Mouse (Mus musculus): ENCODE results near the gene Calr.

DNA sequence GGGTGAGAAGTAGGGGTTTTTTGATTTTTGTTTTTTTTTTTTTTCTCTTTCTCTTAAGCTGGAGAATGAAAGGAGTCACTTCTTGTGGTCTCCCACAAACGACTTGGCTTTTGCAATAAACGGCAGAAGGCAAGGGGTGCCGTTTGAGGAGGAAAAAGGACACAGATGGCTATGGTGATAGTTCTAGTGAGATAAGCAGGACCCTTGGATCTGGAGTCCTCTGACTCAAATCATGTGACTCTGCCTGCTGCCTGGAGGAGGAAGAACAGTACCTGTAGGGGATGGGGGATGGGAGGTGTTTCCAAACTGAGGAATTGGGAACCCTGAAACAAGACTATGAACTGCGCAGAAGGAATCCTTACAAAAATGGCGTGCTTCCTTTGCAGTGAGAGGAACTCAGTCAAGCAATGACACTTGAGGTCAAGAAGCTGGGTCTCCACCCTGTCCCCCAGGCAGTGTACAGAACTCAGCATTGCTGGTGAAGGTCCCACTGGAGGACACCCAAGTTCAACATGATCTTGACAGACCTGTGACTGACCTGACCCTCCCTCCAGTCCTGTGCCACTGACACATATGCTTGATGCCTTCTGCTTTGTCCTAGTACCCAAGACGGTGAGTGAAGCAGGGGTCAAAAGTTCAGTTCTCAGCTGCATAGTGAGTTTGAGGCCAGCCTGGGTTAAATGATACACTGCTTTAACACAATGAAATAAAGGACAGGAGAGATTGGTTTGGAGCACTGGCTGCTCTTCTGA lies 1.1 kb upstream of the Calr start:
- no peak for TF ChIP-seq CTCF (IDR thresholded peaks at IDR 0.05; ENCODE audit: extremely low read depth, insufficient read depth, low read length)
- TF ChIP-seq POLR2A (IDR thresholded peaks at IDR 0.05; ENCODE audit: extremely low read depth, insufficient read depth, low read length) = no peak

Data from cortical plate, adult 2 months (tissue).